Mouse (Mus musculus) olfactory bulb, adult 2 months (tissue): ENCODE measurements around the gene Tpbgl.

Source experiments
- CTCF ChIP-seq: fragments of 200-500 bp; IDR thresholded peaks from 2 replicates; pipeline ENCODE4 v1.5.1; 2012; ENCODE audit warnings: low read depth, mild to moderate bottlenecking, low read length, moderate library complexity; ENCODE audit not compliant: insufficient read depth
- POLR2A ChIP-seq: fragments of 200-500 bp; IDR thresholded peaks from 2 replicates; pipeline ENCODE4 v1.6.1; 2012; ENCODE audit warnings: mild to moderate bottlenecking, low read depth, low read length, moderate library complexity; ENCODE audit not compliant: insufficient read depth

- TF ChIP-seq CTCF, result no peak
- no peak for TF ChIP-seq POLR2A
Measured at GRCm38 (mm10) chr7:99674890-99675289, 48.0 kb upstream of the Tpbgl start.
